Mouse (Mus musculus) B cell, adult 2 months (primary cell): ENCODE measurements around the gene Apoc3.

Source experiments
- DNase-seq, 2 experiments: peaks; one replicate each; pipeline ENCODE4 v3.0.0; 2022

Apoc3 gene

DNA sequence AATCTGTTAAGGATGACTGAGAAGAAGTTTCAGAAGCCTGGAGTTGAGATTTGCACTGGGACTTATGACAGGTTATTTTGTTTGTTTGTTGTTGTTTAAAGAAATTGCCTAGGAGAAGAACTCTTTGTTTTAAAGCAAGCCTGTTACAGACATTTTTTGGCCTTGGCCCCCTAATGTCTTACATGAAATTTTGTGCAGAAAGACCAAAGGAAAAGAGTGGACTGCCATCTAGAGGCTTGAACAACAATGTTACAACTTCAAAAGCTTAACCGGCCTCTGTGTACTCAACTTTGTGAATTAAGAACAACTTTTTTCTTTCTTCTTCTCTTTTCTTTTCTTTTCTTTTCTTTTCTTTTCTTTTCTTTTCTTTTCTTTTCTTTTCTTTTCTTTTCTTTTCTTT is 43.8 kb downstream of the Apoc3 start:
- peak; percentile 17 to 21 for DNase-seq

GRCm38 (mm10) chr9:46191234-46191633 is 44.2 kb downstream of the Apoc3 start:
- no peak for DNase-seq

GRCm38 (mm10) chr9:46189381-46189780 is 46.1 kb downstream of the Apoc3 start:
- no peak for DNase-seq

GRCm38 (mm10) chr9:46188956-46189355 is 46.5 kb downstream of the Apoc3 start:
- no peak for DNase-seq

DNA sequence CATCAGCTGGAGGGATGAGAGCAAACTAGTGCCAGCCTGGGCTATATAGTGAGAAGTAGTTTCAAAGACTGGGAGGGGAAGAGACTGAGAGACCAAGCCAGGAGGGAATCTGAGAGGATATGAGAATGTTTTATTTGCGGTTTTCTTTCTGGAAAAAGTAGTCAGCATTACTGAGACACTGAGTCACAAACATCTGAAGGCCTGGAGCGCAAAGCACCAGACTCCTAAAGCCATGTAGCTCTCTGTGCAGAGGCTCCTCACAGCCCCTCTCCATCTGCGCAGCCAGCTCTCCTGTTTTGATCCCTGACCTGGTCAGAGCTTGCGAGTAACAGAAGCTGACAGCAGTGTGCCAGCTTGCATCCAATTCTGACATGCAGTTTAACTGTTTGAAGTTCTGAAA is 47.1 kb downstream of the Apoc3 start:
- no peak for DNase-seq

DNA sequence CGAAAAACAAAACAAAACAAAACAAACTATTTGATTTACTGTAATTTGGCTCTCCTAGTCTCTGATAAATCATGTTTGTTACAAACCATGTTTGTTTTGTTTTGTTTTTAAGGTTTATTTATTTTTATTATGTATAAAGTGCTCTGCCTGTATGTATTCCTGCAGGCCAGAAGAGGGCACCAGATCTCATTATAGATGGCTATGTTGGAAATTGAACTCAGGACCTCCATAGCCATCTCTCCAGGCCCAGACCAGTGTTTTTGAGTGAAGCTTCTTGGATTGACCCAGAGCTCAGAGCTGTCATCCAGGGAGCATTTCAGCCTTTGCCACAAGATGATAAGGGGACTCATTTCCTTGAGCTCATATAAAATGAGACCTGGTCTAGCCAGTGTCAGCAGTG is 49.0 kb downstream of the Apoc3 start:
- peak in 1 of 2 experiments; percentile 14 for DNase-seq

GRCm38 (mm10) chr9:46185191-46185590 is 50.2 kb downstream of the Apoc3 start:
- DNase-seq: peak; percentile 36 to 43

DNA sequence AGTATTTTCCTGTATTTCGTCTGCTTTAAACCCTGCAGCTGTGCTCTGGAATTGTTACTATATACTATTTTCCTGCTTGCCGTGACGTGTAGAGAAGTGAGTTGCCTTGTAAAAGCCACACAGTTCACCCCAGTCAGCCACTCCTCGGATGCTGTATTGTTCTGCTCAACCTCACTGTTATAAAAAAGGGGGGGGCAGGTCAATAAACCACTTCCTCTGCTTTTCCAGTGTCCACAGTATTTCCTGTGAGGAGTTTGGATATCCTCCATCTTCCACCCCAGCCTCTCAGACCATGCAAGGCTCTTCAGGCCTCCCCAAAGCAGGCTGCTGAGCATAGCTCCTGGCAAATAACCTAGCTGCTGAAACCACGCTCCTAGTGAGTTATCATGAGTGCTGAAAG is 50.9 kb downstream of the Apoc3 start:
- no peak for DNase-seq
